Mouse (Mus musculus): ENCODE data around the gene Prr5. TPM values are rescaled to one million over a fixed set of nuclear protein-coding genes. Genes with fewer than 3 reads are reported as not detected.

The Prr5 gene
- polyA plus RNA-seq, 1 experiment, result 68.4 TPM

- no peaks in the 10 kb centered on the region for H3K27me3 ChIP-seq (replicated peaks; ENCODE audit: control insufficient read depth, insufficient read depth, low read length)
- no peaks in the 10 kb centered on the region for H3K36me3 ChIP-seq (ENCODE audit: control insufficient read depth, insufficient read depth, low read length)
- WGBS, result 34% methylated on average over 3 of the region's 3 CpGs
- DNase-seq, result peak; percentile 58
- no peak overlapping the region for H3K4me3 ChIP-seq (ENCODE audit: insufficient read depth, low read depth, low read length)
- no peak overlapping the region for H3K27ac ChIP-seq (ENCODE audit: insufficient read depth, low read depth, low read length)
- TF ChIP-seq POLR2A (IDR thresholded peaks at IDR 0.05; ENCODE audit: low read depth, low read length) (no peak), CTCF (conservative IDR thresholded peaks at IDR 0.05; ENCODE audit: insufficient read depth, insufficient read length, low read depth, low read length) (peak; percentile 64)
- peaks cover 4% of the 10 kb centered on the region for H3K4me1 ChIP-seq (ENCODE audit: control insufficient read depth, insufficient read depth, low read length)
Measured at GRCm38 (mm10) chr15:84629680-84630079, 39.7 kb upstream of the Prr5 start.

GRCm38 (mm10) chr15:84631560-84631959 lies 37.9 kb upstream of the Prr5 start:
- no peak overlapping the region for H3K4me3 ChIP-seq (ENCODE audit: insufficient read depth, low read depth, low read length)
- DNase-seq, result peak; percentile 83
- no peak overlapping the region for H3K27ac ChIP-seq (ENCODE audit: insufficient read depth, low read depth, low read length)
- WGBS, result 0% methylated on average over 7 of the region's 7 CpGs
- peak; percentile 100; the same call in 1 of the 2 replicates for TF ChIP-seq CTCF (conservative IDR thresholded peaks at IDR 0.05; ENCODE audit: insufficient read depth, insufficient read length, low read depth, low read length)
- TF ChIP-seq POLR2A (IDR thresholded peaks at IDR 0.05; ENCODE audit: low read depth, low read length), result no peak
- peaks cover 5% of the 10 kb centered on the region; the same call in 1 of the 2 replicates for H3K4me1 ChIP-seq (ENCODE audit: control insufficient read depth, insufficient read depth, low read length)
- H3K27me3 ChIP-seq (replicated peaks; ENCODE audit: control insufficient read depth, insufficient read depth, low read length), result no peaks in the 10 kb centered on the region
- no peaks in the 10 kb centered on the region for H3K36me3 ChIP-seq (ENCODE audit: control insufficient read depth, insufficient read depth, low read length)

GRCm38 (mm10) chr15:84634361-84634760 lies 35.1 kb upstream of the Prr5 start:
- H3K27me3 ChIP-seq (replicated peaks; ENCODE audit: control insufficient read depth, insufficient read depth, low read length), result no peaks in the 10 kb centered on the region
- H3K4me1 ChIP-seq (ENCODE audit: control insufficient read depth, insufficient read depth, low read length), result peaks cover 20% of the 10 kb centered on the region
- no peak overlapping the region for H3K27ac ChIP-seq (ENCODE audit: insufficient read depth, low read depth, low read length)
- WGBS, result 37% methylated on average over 3 of the region's 3 CpGs
- peak; percentile 74 for DNase-seq
- H3K36me3 ChIP-seq (ENCODE audit: control insufficient read depth, insufficient read depth, low read length), result no peaks in the 10 kb centered on the region
- TF ChIP-seq CTCF (conservative IDR thresholded peaks at IDR 0.05; ENCODE audit: insufficient read depth, insufficient read length, low read depth, low read length) (no peak), POLR2A (IDR thresholded peaks at IDR 0.05; ENCODE audit: low read depth, low read length) (no peak)
- H3K4me3 ChIP-seq (ENCODE audit: insufficient read depth, low read depth, low read length), result no peak overlapping the region

- Histone ChIP-seq H3K27ac (ENCODE audit: insufficient read depth, low read depth, low read length) (peak overlapping the region; percentile 88), H3K36me3 (ENCODE audit: control insufficient read depth, insufficient read depth, low read length) (no peaks in the 10 kb centered on the region), H3K27me3 (replicated peaks; ENCODE audit: control insufficient read depth, insufficient read depth, low read length) (no peaks in the 10 kb centered on the region), H3K4me1 (ENCODE audit: control insufficient read depth, insufficient read depth, low read length) (peaks cover 35% of the 10 kb centered on the region), H3K4me3 (ENCODE audit: insufficient read depth, low read depth, low read length) (no peak overlapping the region)
- TF ChIP-seq POLR2A (IDR thresholded peaks at IDR 0.05; ENCODE audit: low read depth, low read length) (no peak), CTCF (conservative IDR thresholded peaks at IDR 0.05; ENCODE audit: insufficient read depth, insufficient read length, low read depth, low read length) (no peak)
- DNase-seq, result peak; percentile 60
Measured at GRCm38 (mm10) chr15:84638405-84638804, 31.0 kb upstream of the Prr5 start.

GRCm38 (mm10) chr15:84639072-84639450 lies 30.4 kb upstream of the Prr5 start:
- Histone ChIP-seq H3K36me3 (ENCODE audit: control insufficient read depth, insufficient read depth, low read length) (no peaks in the 10 kb centered on the region), H3K27me3 (replicated peaks; ENCODE audit: control insufficient read depth, insufficient read depth, low read length) (no peaks in the 10 kb centered on the region), H3K27ac (ENCODE audit: insufficient read depth, low read depth, low read length) (peak overlapping the region; percentile 88), H3K4me3 (ENCODE audit: insufficient read depth, low read depth, low read length) (no peak overlapping the region), H3K4me1 (ENCODE audit: control insufficient read depth, insufficient read depth, low read length) (peaks cover 35% of the 10 kb centered on the region)
- DNase-seq, result no peak
- no peak for TF ChIP-seq CTCF (conservative IDR thresholded peaks at IDR 0.05; ENCODE audit: insufficient read depth, insufficient read length, low read depth, low read length)
- 30% methylated on average over 5 of the region's 5 CpGs for WGBS

GRCm38 (mm10) chr15:84639451-84640136 lies 29.8 kb upstream of the Prr5 start:
- WGBS, result 23% methylated on average over 6 of the region's 6 CpGs
- no peaks in the 10 kb centered on the region for H3K27me3 ChIP-seq (replicated peaks; ENCODE audit: control insufficient read depth, insufficient read depth, low read length)
- no peak overlapping the region for H3K4me3 ChIP-seq (ENCODE audit: insufficient read depth, low read depth, low read length)
- no peak for TF ChIP-seq CTCF (conservative IDR thresholded peaks at IDR 0.05; ENCODE audit: insufficient read depth, insufficient read length, low read depth, low read length)
- TF ChIP-seq POLR2A (IDR thresholded peaks at IDR 0.05; ENCODE audit: low read depth, low read length), result no peak
- H3K36me3 ChIP-seq (ENCODE audit: control insufficient read depth, insufficient read depth, low read length), result no peaks in the 10 kb centered on the region
- peaks cover 32% of the 10 kb centered on the region for H3K4me1 ChIP-seq (ENCODE audit: control insufficient read depth, insufficient read depth, low read length)
- peak; percentile 93 for DNase-seq
- H3K27ac ChIP-seq (ENCODE audit: insufficient read depth, low read depth, low read length), result peak overlapping the region; percentile 88

GRCm38 (mm10) chr15:84640722-84641121 lies 28.7 kb upstream of the Prr5 start:
- Histone ChIP-seq H3K36me3 (ENCODE audit: control insufficient read depth, insufficient read depth, low read length) (no peaks in the 10 kb centered on the region), H3K27ac (ENCODE audit: insufficient read depth, low read depth, low read length) (no peak overlapping the region), H3K4me1 (ENCODE audit: control insufficient read depth, insufficient read depth, low read length) (peaks cover 30% of the 10 kb centered on the region), H3K4me3 (ENCODE audit: insufficient read depth, low read depth, low read length) (no peak overlapping the region), H3K27me3 (replicated peaks; ENCODE audit: control insufficient read depth, insufficient read depth, low read length) (no peaks in the 10 kb centered on the region)
- 73% methylated on average over 6 of the region's 6 CpGs for WGBS
- TF ChIP-seq POLR2A (IDR thresholded peaks at IDR 0.05; ENCODE audit: low read depth, low read length), result no peak
- no peak for DNase-seq
